Mouse (Mus musculus) MEL (cell line): ENCODE data around the gene Itgb2. TPM values are rescaled to one million over a fixed set of nuclear protein-coding genes. Genes with fewer than 3 reads are reported as not detected.

Experiments used
- DNase-seq: peaks from one replicate; pipeline ENCODE4 v3.0.0; 2011; ENCODE audit warnings: low read depth, low spot score
- H3K27ac ChIP-seq: 2 replicates; pipeline ENCODE4 v1.5.1; 2012; ENCODE audit warnings: low read depth, mild to moderate bottlenecking, control low read depth, low read length, moderate library complexity; ENCODE audit not compliant: control insufficient read depth
- H3K27me3 ChIP-seq, 2 experiments: fragments of 150-350 bp in 1 of 2; sonication (generic) in 1 of 2; 2 replicates each; pipeline ENCODE4 v1.6.1; 2012; ENCODE audit warnings: low read length in 2 of 2, mild to moderate bottlenecking in 2 of 2, improper control_type of control experiment in 1 of 2, moderate library complexity in 1 of 2; ENCODE audit not compliant: insufficient read depth in 2 of 2, control insufficient read depth in 1 of 2
- H3K36me3 ChIP-seq, 2 experiments: 2 replicates each; pipeline ENCODE4 v1.6.1; 2012 to 2014; ENCODE audit warnings: low read length in 2 of 2, improper control_type of control experiment in 1 of 2, inconsistent platforms in 1 of 2, mild to moderate bottlenecking in 1 of 2; ENCODE audit not compliant: insufficient read depth in 2 of 2, control insufficient read depth in 1 of 2
- H3K4me1 ChIP-seq, 2 experiments: fragments of 150-350 bp in 1 of 2; sonication (generic) in 1 of 2; 2 replicates each; pipeline ENCODE4 v1.6.1; 2012; ENCODE audit warnings: low read length in 2 of 2, improper control_type of control experiment in 1 of 2, mild to moderate bottlenecking in 1 of 2; ENCODE audit not compliant: insufficient read depth in 2 of 2, control insufficient read depth in 1 of 2
- H3K4me3 ChIP-seq, 2 experiments: fragments of 150-350 bp in 1 of 2; sonication (generic) in 1 of 2; 2 replicates each; pipeline ENCODE4 v1.5.1; 2012; ENCODE audit warnings: low read depth in 2 of 2, low read length in 2 of 2, mild to moderate bottlenecking in 2 of 2, moderate library complexity in 2 of 2, control low read depth in 1 of 2, improper control_type of control experiment in 1 of 2; ENCODE audit not compliant: control insufficient read depth in 1 of 2, insufficient read depth in 1 of 2
- H3K79me2 ChIP-seq: 2 replicates; pipeline ENCODE4 v1.6.1; 2012; ENCODE audit warnings: mild to moderate bottlenecking, low read length, moderate library complexity; ENCODE audit not compliant: control insufficient read depth, poor library complexity, insufficient read depth
- H3K9ac ChIP-seq: 2 replicates; pipeline ENCODE4 v1.6.1; 2012; ENCODE audit warnings: low read depth, mild to moderate bottlenecking, control low read depth, low read length, moderate library complexity; ENCODE audit not compliant: control insufficient read depth, poor library complexity, severe bottlenecking
- H3K9me3 ChIP-seq: fragments of 150-350 bp; sonication (generic); replicated peaks from 2 replicates; pipeline ENCODE4 v1.6.1; 2012; ENCODE audit warnings: mild to moderate bottlenecking, low read length, improper control_type of control experiment, moderate library complexity; ENCODE audit not compliant: insufficient read depth
- CHD1 ChIP-seq: IDR thresholded peaks from 2 replicates; pipeline ENCODE4 v1.6.1; 2012; ENCODE audit warnings: low read depth, mild to moderate bottlenecking, inconsistent platforms, low read length, improper control_type of control experiment
- CTCF ChIP-seq, 3 experiments: IDR thresholded peaks in 2 of 3; conservative IDR thresholded peaks in 1 of 3; 2 replicates each; pipeline ENCODE4 v1.5.1; 2011 to 2012; ENCODE audit warnings: low read length in 3 of 3, low read depth in 2 of 3, mild to moderate bottlenecking in 2 of 3, improper control_type of control experiment in 1 of 3, inconsistent platforms in 1 of 3, mixed read lengths in 1 of 3, moderate library complexity in 1 of 3; ENCODE audit not compliant: control insufficient read depth in 1 of 3, insufficient read depth in 1 of 3, poor library complexity in 1 of 3, severe bottlenecking in 1 of 3
- E2F4 ChIP-seq: IDR thresholded peaks from 2 replicates; pipeline ENCODE4 v1.6.1; 2011; ENCODE audit warnings: low read depth, low read length, improper control_type of control experiment, borderline replicate concordance
- ETS1 ChIP-seq: IDR thresholded peaks from 2 replicates; pipeline ENCODE4 v1.6.1; 2012; ENCODE audit warnings: low read depth, mild to moderate bottlenecking, inconsistent platforms, low read length, improper control_type of control experiment, moderate library complexity
- GABPA ChIP-seq: IDR thresholded peaks from 2 replicates; pipeline ENCODE4 v1.6.1; 2012; ENCODE audit warnings: low read depth, mild to moderate bottlenecking, inconsistent platforms, low read length, improper control_type of control experiment, moderate library complexity
- JUND ChIP-seq: IDR thresholded peaks from 2 replicates; pipeline ENCODE4 v1.6.1; 2011; ENCODE audit warnings: low read depth, mild to moderate bottlenecking, improper control_type of control experiment, low read length
- NRF1 ChIP-seq: IDR thresholded peaks from 2 replicates; pipeline ENCODE4 v1.6.1; 2014; ENCODE audit warnings: low read depth, mild to moderate bottlenecking, inconsistent platforms, low read length, improper control_type of control experiment, moderate library complexity; ENCODE audit not compliant: poor library complexity, insufficient read depth, severe bottlenecking
- POLR2AphosphoS2 ChIP-seq: IDR thresholded peaks from 2 replicates; pipeline ENCODE4 v1.6.1; 2011; ENCODE audit warnings: low read length, improper control_type of control experiment
- RAD21 ChIP-seq: IDR thresholded peaks from 2 replicates; pipeline ENCODE4 v1.6.1; 2011; ENCODE audit warnings: mild to moderate bottlenecking, low read depth, low read length, improper control_type of control experiment
- SIN3A ChIP-seq: IDR thresholded peaks from 2 replicates; pipeline ENCODE4 v1.6.1; 2012; ENCODE audit warnings: low read length, improper control_type of control experiment, inconsistent platforms
- SMC3 ChIP-seq: IDR thresholded peaks from 2 replicates; pipeline ENCODE4 v1.6.1; 2011; ENCODE audit warnings: low read depth, low read length, improper control_type of control experiment
- TCF12 ChIP-seq: IDR thresholded peaks from 2 replicates; pipeline ENCODE4 v1.6.1; 2014; ENCODE audit warnings: low read depth, mild to moderate bottlenecking, inconsistent platforms, low read length, improper control_type of control experiment, moderate library complexity
- UBTF ChIP-seq: IDR thresholded peaks from 2 replicates; pipeline ENCODE4 v1.6.1; 2012; ENCODE audit warnings: low read depth, mild to moderate bottlenecking, inconsistent platforms, low read length, improper control_type of control experiment, moderate library complexity, borderline replicate concordance; ENCODE audit not compliant: insufficient read depth
- ZKSCAN1 ChIP-seq: IDR thresholded peaks from 2 replicates; pipeline ENCODE4 v1.6.1; 2012; ENCODE audit warnings: low read depth, mild to moderate bottlenecking, inconsistent platforms, low read length, improper control_type of control experiment, moderate library complexity
- polyA plus RNA-seq, 2 experiments: library from polyadenylated mRNA; stranded (reverse) in 1 of 2; unstranded in 1 of 2; fragments of >175 nt in 1 of 2; fragments of >200 nt in 1 of 2; gene quantifications; 2 replicates each; pipeline versions ENCODE4 v1.2.1 to v1.2.4; 2012; ENCODE audit warnings: low replicate concordance in 2 of 2, low read depth in 1 of 2; ENCODE audit not compliant: insufficient read length in 2 of 2, insufficient read depth in 1 of 2, missing spikeins in 1 of 2
- total RNA-seq: library from RNA; depleted of rRNA; stranded (reverse); fragments of 300-350 nt; gene quantifications from 2 replicates; pipeline ENCODE4 v1.2.3, GENCODE M21; 2012

Gene Itgb2
- total and polyA plus RNA-seq, 3 experiments, result 36.9 to 45.8 TPM; not detected in 1

GRCm38 (mm10) chr10:77608589-77608988 lies 78.5 kb downstream of the Itgb2 start:
- peaks cover 6 to 26% of the 10 kb centered on the region in 2 experiments; a peak in 3 of 4 replicates for H3K4me1 ChIP-seq
- H3K9ac ChIP-seq, result no peak overlapping the region
- H3K79me2 ChIP-seq, result peaks cover 31% of the 10 kb centered on the region
- no peaks in the 10 kb centered on the region for H3K9me3 ChIP-seq
- TF ChIP-seq E2F4, result no peak
- TF ChIP-seq ETS1, result no peak
- TF ChIP-seq NRF1, result no peak
- no peak for TF ChIP-seq CHD1
- TF ChIP-seq RAD21, result no peak
- TF ChIP-seq POLR2AphosphoS2, result no peak
- TF ChIP-seq CTCF (IDR thresholded peaks at IDR 0.05 in 2 of 3, conservative IDR thresholded peaks at IDR 0.05 in 1 of 3; ENCODE audit: control insufficient read depth in 1 of 3, insufficient read depth in 1 of 3, low read depth in 2 of 3, low read length in 3 of 3, poor library complexity in 1 of 3, severe bottlenecking in 1 of 3), result no peak
- no peak for TF ChIP-seq ZKSCAN1
- TF ChIP-seq SMC3, result no peak
- no peak for TF ChIP-seq JUND
- TF ChIP-seq SIN3A, result no peak
- TF ChIP-seq GABPA, result no peak
- no peak for DNase-seq
- H3K27me3 ChIP-seq, result no peaks in the 10 kb centered on the region
- H3K4me3 ChIP-seq, result no peak overlapping the region
- peaks cover 13 to 21% of the 10 kb centered on the region in 2 experiments for H3K36me3 ChIP-seq
- H3K27ac ChIP-seq, result no peak overlapping the region

DNA sequence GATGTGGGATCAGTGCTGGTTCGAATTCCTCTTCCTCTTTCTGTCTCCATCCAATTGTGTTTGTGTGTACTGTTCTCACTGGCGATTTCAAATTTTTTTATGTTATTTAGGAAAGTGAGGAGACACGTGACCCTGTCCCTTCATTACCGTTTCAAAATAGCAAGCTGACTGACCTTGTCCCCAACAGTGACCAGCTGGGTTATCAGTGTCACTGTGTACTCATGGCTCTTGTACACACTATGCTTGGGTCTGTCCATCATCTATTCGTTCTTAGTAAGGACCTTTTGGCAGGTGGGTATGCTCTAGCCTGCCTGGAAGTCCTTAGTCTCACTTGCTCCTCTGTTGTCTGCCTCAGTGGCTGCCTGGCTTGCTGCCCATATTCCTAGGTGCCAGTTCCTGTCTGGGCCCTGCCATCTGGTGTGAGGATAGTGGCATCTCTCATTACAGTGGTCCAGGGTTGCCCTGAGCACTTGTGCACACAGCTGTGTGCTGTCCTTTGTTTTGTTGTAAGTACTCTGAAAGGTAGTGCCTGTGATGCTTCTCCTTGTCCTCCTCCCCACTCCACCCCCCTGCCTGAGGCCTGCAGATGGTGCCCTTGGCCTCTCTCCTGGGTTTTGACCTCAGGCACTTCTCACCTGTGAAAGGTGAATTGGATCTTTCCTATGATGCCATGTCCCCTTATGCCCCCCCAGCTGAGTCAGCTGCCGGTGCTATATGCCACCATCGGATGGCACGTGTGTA lies 80.3 kb downstream of the Itgb2 start:
- Histone ChIP-seq H3K27me3 (no peaks in the 10 kb centered on the region), H3K79me2 (peaks cover 31% of the 10 kb centered on the region), H3K9me3 (no peaks in the 10 kb centered on the region), H3K4me3 (no peak overlapping the region), H3K36me3 (peaks cover 19 to 23% of the 10 kb centered on the region in 2 experiments), H3K4me1 (peaks cover 5 to 16% of the 10 kb centered on the region in 2 experiments; a peak in 3 of 4 replicates), H3K9ac (no peak overlapping the region), H3K27ac (no peak overlapping the region)
- DNase-seq, result no peak
- no peak for TF ChIP-seq JUND
- no peak for TF ChIP-seq POLR2AphosphoS2
- TF ChIP-seq UBTF, result no peak
- no peak for TF ChIP-seq TCF12
